Mouse (Mus musculus) liver, adult (tissue): ENCODE measurements around the gene Pnpla2.

Experiments used
- GATA4 ChIP-seq: IDR thresholded peaks from 2 replicates; pipeline ENCODE4 v1.6.1; 2014; ENCODE audit warnings: mild to moderate bottlenecking, low read length; ENCODE audit not compliant: insufficient replicate concordance

Pnpla2 gene

GRCm38 (mm10) chr7:141429310-141429709, 25.7 kb upstream of the Pnpla2 start, which contains the start of gene Cend1:
Gene Cend1 (minus strand): TSS chr7:141429491.
- TF ChIP-seq GATA4, result no peak

- no peak for TF ChIP-seq GATA4
Measured at GRCm38 (mm10) chr7:141429840-141430584, 25.0 kb upstream of the Pnpla2 start.

GRCm38 (mm10) chr7:141430585-141431240, 24.3 kb upstream of the Pnpla2 start:
- no peak for TF ChIP-seq GATA4

- no peak for TF ChIP-seq GATA4
Measured at GRCm38 (mm10) chr7:141431434-141432185, 23.4 kb upstream of the Pnpla2 start.

- TF ChIP-seq GATA4, result no peak
Measured at GRCm38 (mm10) chr7:141432186-141432611, 22.8 kb upstream of the Pnpla2 start.

- no peak for TF ChIP-seq GATA4
Measured at GRCm38 (mm10) chr7:141432741-141433516, 22.1 kb upstream of the Pnpla2 start.

GRCm38 (mm10) chr7:141433517-141434400, 21.2 kb upstream of the Pnpla2 start:
- TF ChIP-seq GATA4, result no peak

GRCm38 (mm10) chr7:141434464-141434863, 20.5 kb upstream of the Pnpla2 start:
- no peak for TF ChIP-seq GATA4

GRCm38 (mm10) chr7:141435129-141435855, 19.7 kb upstream of the Pnpla2 start:
- TF ChIP-seq GATA4, result peak; percentile 37; the same call in 1 of the 2 replicates

GRCm38 (mm10) chr7:141435856-141436522, 19.0 kb upstream of the Pnpla2 start:
- TF ChIP-seq GATA4, result no peak

GRCm38 (mm10) chr7:141436523-141436892, 18.5 kb upstream of the Pnpla2 start:
- no peak for TF ChIP-seq GATA4

GRCm38 (mm10) chr7:141437178-141438120, 17.5 kb upstream of the Pnpla2 start, which contains the start of gene Slc25a22:
Gene Slc25a22 (minus strand): TSS chr7:141437892.
- peak; percentile 84; the same call in 1 of the 2 replicates for TF ChIP-seq GATA4
